Mouse (Mus musculus) splenic B cell, adult 2 months (primary cell): Measurements from ENCODE around the gene 1110002E22Rik.
A peak's percentile ranks its signal among the peaks of the same experiment; 100 is the strongest.

Experiments
- DNase-seq: peaks from one replicate; pipeline ENCODE4 v3.0.0-alpha.2; 2011; ENCODE audit warnings: low read depth, low spot score
- H3K27me3 ChIP-seq: 2 replicates; pipeline ENCODE4 v1.6.1; 2012; ENCODE audit warnings: mild to moderate bottlenecking, low read length, moderate library complexity, mixed read lengths; ENCODE audit not compliant: control insufficient read depth, poor library complexity, insufficient read depth, severe bottlenecking
- H3K36me3 ChIP-seq: 2 replicates; pipeline ENCODE4 v1.6.1; 2012; ENCODE audit warnings: mild to moderate bottlenecking, low read length, moderate library complexity, mixed read lengths; ENCODE audit not compliant: control insufficient read depth, poor library complexity, insufficient read depth, severe bottlenecking

1110002E22Rik gene

GRCm38 (mm10) chr3:138110910-138111782 is 46.3 kb downstream of the 1110002E22Rik start:
- no peaks in the 10 kb centered on the region for H3K27me3 ChIP-seq
- no peak for DNase-seq
- H3K36me3 ChIP-seq = no peaks in the 10 kb centered on the region

GRCm38 (mm10) chr3:138114106-138114505 is 49.3 kb downstream of the 1110002E22Rik start:
- DNase-seq = no peak
- Histone ChIP-seq H3K27me3 (no peaks in the 10 kb centered on the region), H3K36me3 (no peaks in the 10 kb centered on the region)

GRCm38 (mm10) chr3:138116871-138117270 is 52.0 kb downstream of the 1110002E22Rik start:
- no peaks in the 10 kb centered on the region for H3K36me3 ChIP-seq
- no peaks in the 10 kb centered on the region for H3K27me3 ChIP-seq
- DNase-seq = no peak

- Histone ChIP-seq H3K27me3 (no peaks in the 10 kb centered on the region), H3K36me3 (no peaks in the 10 kb centered on the region)
- DNase-seq = no peak
These were observed 53.5 kb downstream of the 1110002E22Rik start for GRCm38 (mm10) chr3:138118392-138118791.

DNA sequence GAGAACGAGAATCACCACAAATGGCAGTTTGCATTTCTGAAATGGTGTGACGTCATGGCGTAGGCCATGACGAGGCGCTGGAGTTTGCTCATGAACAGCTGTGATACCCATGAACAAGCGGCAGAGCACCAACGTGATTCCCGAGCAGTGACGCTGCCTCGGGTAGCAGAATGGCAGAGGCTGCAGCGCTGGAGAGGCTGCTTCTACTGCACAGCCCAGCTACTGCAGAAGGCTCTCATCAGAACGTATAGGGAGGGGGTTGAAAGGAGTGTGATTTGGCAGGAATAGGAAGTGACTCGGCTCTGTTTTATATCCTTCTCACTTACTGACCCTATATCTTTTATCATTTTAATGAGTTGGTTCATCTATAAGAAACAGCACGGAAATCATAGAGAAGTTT is 54.0 kb downstream of the 1110002E22Rik start:
- no peaks in the 10 kb centered on the region for H3K36me3 ChIP-seq
- H3K27me3 ChIP-seq = no peaks in the 10 kb centered on the region
- DNase-seq = peak; percentile 24

- Histone ChIP-seq H3K36me3 (no peaks in the 10 kb centered on the region), H3K27me3 (no peaks in the 10 kb centered on the region)
- no peak for DNase-seq
These were observed 54.7 kb downstream of the 1110002E22Rik start for GRCm38 (mm10) chr3:138119444-138120105.

DNA sequence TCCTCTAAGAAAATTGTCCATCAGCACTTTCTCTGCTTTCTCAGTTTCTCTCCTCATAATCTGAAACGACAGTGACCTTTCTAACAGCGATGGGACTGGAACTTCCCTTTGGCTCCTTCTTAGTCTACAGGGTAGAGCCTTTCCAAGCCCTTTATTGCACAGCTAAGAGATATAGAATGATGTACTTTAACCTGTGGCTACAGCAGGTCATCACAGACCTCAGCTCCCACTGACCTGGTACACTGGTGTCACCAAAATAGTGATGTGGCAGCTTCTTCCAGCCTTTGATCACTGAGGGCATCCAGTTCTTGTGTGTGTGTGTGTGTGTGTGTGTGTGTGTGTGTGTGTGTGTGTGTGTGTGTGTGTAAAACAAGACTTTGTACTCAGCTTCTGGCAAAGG is 56.6 kb downstream of the 1110002E22Rik start:
- no peak for DNase-seq
- H3K36me3 ChIP-seq = no peaks in the 10 kb centered on the region
- H3K27me3 ChIP-seq = no peaks in the 10 kb centered on the region

- no peak for DNase-seq
- no peaks in the 10 kb centered on the region for H3K36me3 ChIP-seq
- H3K27me3 ChIP-seq = no peaks in the 10 kb centered on the region
These were observed 59.0 kb downstream of the 1110002E22Rik start for GRCm38 (mm10) chr3:138123842-138124241.

DNA sequence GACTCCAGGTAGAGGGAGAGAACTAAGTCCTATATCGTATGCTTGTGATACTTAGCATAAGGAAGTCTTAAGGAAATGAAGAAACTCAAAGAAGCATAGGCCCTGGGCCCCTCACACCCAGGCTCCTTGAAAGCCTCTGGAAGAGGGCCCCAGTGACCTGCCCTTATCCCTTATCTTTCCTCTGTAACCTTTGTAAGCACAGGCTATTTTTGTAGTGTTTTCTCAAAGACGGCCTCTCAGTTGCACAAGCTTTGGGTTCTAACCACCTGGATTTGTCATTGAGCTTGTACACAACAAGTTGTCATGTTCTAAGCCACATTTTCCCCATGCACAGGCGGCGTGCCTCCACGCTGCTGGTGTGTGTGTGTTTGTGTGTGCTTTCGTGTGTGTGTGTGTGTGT is 64.3 kb downstream of the 1110002E22Rik start:
- no peaks in the 10 kb centered on the region for H3K27me3 ChIP-seq
- no peak for DNase-seq
- no peaks in the 10 kb centered on the region for H3K36me3 ChIP-seq

DNA sequence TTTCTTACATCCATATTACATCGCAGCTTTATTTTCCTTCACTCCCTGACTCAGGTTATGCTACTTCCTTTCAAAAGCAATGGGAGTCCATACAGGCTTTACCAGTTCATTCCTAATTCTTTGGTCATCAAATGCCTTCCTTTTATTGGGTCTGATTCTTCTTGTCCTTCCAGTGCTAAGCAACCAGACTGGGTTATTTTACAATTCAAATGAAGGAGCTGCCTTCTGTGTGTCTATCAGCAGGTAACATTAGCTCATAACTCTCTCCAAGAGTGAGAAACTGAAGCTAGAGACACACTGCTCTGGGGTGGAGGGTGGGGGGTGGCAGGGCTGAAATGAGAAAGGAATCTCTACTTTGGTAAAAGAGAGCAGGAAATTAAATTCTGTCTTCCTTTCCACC is 65.8 kb downstream of the 1110002E22Rik start:
- DNase-seq = no peak
- no peaks in the 10 kb centered on the region for H3K27me3 ChIP-seq
- no peaks in the 10 kb centered on the region for H3K36me3 ChIP-seq
